Mouse (Mus musculus) G1E-ER4 (cell line): ENCODE measurements around the gene Lep. TPM values are rescaled to one million over a fixed set of nuclear protein-coding genes. Genes with fewer than 3 reads are reported as not detected.

Experiments
- GATA1 ChIP-seq: IDR thresholded peaks from one replicate; pipeline ENCODE4 v1.8.0; 2012; ENCODE audit warnings: low read length, inconsistent platforms
- polyA plus RNA-seq: library from polyadenylated mRNA; stranded (reverse); fragments of >175 nt; gene quantifications from 2 replicates; pipeline ENCODE4 v1.2.3, GENCODE M21; 2012

The Lep gene
- polyA plus RNA-seq, 1 experiment = not detected

- no peak for TF ChIP-seq GATA1
Measured at GRCm38 (mm10) chr6:29084401-29084800, 24.4 kb downstream of the Lep start.

DNA sequence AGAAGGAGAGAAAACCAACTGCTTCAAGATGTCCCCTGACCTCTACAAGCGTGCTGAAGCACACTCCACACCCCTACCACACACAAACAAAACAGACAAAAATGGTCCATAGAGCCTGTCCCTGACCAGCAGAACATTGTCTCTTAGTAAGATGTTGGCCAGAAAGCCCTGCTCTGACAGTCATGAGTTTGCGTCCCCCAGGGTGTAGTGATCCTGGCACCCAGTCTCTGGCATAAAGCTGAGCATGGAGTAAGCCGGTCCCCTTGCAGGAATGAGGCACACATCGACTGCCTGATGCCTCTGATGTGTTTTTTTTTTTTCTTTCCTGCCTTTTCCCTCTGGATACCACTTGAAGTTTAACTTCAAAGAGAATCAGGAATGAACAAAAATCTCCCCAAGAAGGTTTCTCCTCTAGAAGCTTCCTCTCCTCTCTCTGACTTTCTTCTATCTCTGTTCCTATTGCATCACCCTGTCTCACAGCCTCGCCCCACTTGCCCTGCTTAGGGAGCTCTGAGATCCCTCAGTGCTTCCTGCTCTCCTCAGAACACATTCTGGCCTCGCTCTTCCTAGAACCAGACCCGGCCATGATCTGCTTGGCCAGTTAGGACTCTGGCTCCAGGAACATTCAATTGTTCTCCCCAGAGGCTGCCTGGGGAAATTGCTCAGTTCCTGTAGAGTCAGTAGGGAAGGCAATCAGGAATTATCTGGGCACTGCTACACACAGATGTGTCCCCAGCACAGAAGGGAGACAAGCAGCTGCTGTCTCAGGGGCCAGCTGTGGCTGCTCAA, 28.1 kb downstream of the Lep start:
- no peak for TF ChIP-seq GATA1

DNA sequence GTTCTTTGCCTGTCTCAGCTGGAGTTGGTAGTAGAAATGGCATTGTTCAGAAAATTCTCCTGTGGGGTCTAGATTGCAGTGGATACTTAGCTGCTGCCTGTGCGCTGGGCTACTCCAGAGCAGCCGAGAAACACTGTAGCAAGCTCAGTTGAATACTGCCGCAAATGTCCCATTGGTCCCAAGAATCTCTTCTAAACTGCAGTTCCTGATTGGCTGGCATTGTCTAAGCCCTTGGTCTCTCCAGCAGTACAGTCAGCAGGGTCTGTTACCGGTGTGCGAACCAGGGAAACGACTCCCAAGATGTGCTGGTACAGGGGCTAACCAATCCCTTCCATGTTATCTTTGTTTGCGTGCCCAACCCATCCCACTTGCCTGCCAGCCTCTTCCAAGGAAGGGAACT, 32.2 kb downstream of the Lep start:
- no peak for TF ChIP-seq GATA1

DNA sequence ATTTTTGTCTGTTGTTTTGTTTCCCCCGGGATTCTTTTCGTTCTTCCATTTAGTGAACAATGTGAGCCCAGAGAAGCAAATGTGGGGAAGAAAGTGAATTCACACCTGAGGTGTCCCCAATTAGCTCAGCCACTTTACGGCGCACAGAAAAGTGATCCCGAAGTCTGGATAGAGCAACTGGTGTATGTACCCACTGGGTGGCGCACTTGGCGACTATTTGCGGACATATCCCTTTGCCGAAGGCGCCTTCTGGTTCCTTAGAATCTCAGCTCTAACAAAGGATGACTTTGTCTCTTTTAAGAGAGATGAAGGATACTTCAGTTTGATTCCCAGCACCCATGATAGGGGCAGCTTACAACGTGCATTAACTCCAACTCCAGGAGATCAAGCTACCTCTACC, 32.9 kb downstream of the Lep start:
- no peak for TF ChIP-seq GATA1

DNA sequence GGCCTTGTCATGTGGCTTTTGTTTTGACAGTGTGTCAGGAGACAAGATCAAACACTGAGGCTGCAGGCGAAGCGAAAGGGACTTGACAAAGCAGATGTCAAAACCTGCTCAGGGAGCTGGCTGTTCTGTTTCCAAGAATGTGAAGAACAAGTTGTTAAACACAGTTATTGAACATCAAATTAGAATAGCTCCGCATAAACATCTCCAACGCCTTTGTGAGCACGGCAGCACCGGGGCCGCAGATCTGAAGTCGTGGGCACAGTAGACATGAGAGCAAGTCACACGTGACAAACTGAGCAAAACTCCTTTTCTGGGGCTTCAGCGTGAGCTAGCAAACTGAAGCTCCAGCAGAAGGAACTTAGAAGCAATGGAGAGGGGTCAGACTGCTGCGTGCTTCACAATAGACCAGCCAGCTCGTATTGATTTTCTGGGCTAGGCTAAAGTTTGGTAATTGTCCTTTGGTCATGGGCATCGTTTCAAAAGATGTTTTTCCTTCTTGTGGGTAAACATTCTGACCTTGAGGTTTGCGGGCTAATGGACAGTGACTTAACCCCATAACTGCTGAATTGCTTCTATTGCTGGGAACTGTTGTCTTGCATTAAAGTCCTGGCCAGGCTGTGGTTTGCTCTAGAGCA, 39.6 kb downstream of the Lep start:
- no peak for TF ChIP-seq GATA1

- TF ChIP-seq GATA1 = no peak
Measured at GRCm38 (mm10) chr6:29100423-29100822, 40.4 kb downstream of the Lep start.

GRCm38 (mm10) chr6:29101248-29101864, 41.3 kb downstream of the Lep start:
- no peak for TF ChIP-seq GATA1

- no peak for TF ChIP-seq GATA1
Measured at GRCm38 (mm10) chr6:29108376-29108775, 48.4 kb downstream of the Lep start.

- TF ChIP-seq GATA1 = no peak
Measured at GRCm38 (mm10) chr6:29111501-29111900, 51.5 kb downstream of the Lep start.

DNA sequence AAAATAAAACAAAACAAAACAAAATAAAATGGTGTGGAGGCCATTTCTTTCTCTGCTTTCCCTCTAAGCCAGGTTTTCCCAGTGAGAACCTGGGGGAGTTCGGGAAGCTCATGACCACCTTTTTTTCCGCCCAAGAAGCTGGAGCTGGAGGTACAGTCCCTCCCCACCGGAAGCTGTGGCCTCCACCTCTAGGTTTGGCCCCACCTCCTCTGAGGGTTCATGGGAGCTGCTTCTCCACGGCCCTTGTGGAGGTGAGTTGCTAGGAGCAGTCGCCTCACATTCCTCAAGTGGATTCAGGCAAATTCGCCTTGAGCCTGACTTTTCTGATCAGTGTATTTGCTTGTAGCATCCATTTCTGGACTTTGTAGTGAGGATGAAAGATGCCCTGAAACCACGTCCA, 55.7 kb downstream of the Lep start:
- TF ChIP-seq GATA1 = no peak

DNA sequence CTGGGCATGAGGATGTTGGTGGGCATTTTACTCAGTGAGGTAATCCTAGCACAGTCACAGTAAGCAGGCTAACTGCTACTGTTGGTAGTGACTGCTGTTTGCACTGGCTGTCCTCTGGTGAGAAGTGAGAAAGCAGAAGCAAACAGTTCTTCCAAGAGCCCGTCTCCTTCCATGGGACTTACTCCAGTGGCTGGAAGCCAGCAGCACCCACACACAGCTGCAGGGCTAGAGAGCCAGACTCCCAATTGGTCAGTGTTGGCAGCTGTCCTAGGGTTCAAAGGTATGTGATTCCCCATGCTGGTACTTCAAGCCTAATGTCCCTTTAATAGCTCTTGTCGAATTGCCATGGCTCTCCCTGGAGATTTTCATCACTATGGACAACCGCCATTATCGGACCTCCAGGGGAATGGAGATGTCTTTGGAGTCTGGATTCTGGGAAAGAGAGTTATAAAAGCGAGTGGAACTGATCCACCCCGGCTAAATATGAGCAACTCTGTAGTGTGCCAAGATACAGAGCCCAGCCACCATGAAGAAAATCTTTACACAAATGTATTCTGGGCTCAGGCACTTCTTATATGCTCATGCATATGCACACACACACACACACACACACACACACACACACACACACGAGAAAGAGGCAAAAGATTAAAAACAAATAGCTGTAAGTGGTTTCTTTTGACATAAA, 57.5 kb downstream of the Lep start:
- no peak for TF ChIP-seq GATA1

DNA sequence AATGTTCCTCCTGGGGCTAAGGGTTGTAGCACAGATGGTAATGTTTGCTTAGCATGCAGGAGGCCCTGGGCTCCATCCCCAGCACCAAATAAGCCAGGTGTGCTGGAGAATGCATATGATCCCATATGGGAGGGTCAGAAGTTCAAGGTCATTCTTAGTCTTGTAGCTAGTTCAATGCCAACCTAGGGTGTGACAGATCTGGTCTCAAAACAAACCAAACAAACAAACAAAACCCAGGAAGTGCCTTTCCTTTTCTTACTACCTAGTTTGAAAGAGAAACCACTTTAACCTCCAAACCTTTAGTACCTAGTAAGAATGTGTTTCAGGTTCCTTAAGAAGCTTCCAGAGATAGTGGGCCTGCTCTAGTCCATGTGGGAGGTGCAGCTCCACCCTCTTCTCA, 58.2 kb downstream of the Lep start:
- TF ChIP-seq GATA1 = no peak

DNA sequence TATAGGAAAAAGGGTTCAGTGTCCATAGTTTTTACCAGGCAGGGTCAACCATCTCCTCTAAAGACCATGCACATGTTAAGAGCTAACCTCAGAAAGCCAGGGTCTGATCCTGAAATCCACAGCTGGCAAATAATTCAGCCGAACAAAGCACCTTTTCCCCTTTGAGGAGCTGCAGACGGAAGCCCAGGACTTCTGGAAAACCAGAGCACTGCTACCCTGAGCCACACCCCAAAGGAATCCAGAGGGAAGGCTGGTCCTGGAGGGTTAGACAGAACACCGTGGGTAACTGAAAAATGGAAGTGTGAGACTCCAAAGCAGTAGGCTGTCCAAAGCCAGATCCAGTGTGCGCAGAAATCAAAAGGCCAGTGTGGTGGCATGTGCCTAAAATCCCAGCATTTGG, 58.9 kb downstream of the Lep start:
- TF ChIP-seq GATA1 = no peak

DNA sequence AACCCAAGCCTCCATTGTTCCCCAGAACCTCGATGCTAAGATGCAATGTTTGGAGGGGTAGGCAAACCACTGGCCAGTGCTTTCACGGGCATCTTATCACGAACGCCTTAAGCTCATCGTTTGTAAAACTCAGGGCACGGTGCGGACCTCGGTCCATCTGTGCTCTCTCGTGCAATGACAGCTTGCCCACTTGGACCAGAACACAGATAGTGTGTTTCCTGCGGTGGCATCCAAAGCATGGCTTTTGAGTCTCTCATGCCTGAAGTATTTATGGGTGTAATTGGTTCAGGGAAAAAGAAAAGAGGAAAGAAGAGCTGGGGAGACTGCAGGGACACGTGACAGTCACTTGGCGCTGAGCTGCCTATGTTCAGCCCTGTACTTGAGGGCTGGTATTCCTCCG, 60.0 kb downstream of the Lep start:
- TF ChIP-seq GATA1 = no peak

Other genes with a start within 250 kb of the Lep start
- gene Lrrc4, start 228.5 kb upstream of the Lep start, polyA plus RNA-seq = not detected in 2 replicates
- gene Rbm28, start 104.8 kb downstream of the Lep start, polyA plus RNA-seq = 23.7 and 28.5 TPM in 2 replicates
- gene Prrt4, start 119.4 kb downstream of the Lep start, polyA plus RNA-seq = 0.02 TPM in 2 replicates
- gene Impdh1, start 156.1 kb downstream of the Lep start, polyA plus RNA-seq = 69.1 and 81.7 TPM in 2 replicates
- 35.8 and 44.6 TPM in 2 replicates for gene Hilpda, start 212.3 kb downstream of the Lep start, polyA plus RNA-seq
- gene Fam71f2, start 219.4 kb downstream of the Lep start, polyA plus RNA-seq = 0.10 TPM in 1 of 2 replicates, not detected in the other